Mouse (Mus musculus) hindbrain, embryonic 13.5 days (tissue): ENCODE measurements around the gene Tbx22. TPM values are rescaled to one million over a fixed set of nuclear protein-coding genes. Genes with fewer than 3 reads are reported as not detected.
A peak's percentile ranks its signal among the peaks of the same experiment; 100 is the strongest.

Experiments
- ATAC-seq: fragments of 200-750 bp; cut with Nextera tagmentation; 2 replicates; pipeline ENCODE4 v1.8.0; 2017; ENCODE audit warnings: moderate TSS enrichment; ENCODE audit not compliant: low FRiP score
- H3K27ac ChIP-seq: fragments of 300-500 bp; sonication (generic); 2 replicates; pipeline ENCODE4 v1.5.1; 2015; ENCODE audit warnings: inconsistent platforms, mild to moderate bottlenecking, moderate library complexity
- H3K27me3 ChIP-seq: fragments of 300-500 bp; sonication (generic); 2 replicates; pipeline ENCODE4 v1.6.1; 2015; ENCODE audit warnings: mild to moderate bottlenecking, inconsistent platforms
- H3K36me3 ChIP-seq: fragments of 300-500 bp; sonication (generic); 2 replicates; pipeline ENCODE4 v1.6.1; 2015; ENCODE audit warnings: mild to moderate bottlenecking, inconsistent platforms
- H3K4me1 ChIP-seq: fragments of 300-500 bp; sonication (generic); replicated peaks from 2 replicates; pipeline ENCODE4 v1.6.1; 2015; ENCODE audit warnings: inconsistent platforms
- H3K4me2 ChIP-seq: fragments of 300-500 bp; sonication (generic); 2 replicates; pipeline ENCODE4 v1.6.1; 2015; ENCODE audit warnings: inconsistent platforms, mild to moderate bottlenecking, moderate library complexity
- H3K4me3 ChIP-seq: fragments of 300-500 bp; sonication (generic); 2 replicates; pipeline ENCODE4 v1.5.1; 2015; ENCODE audit warnings: mild to moderate bottlenecking, inconsistent platforms
- H3K9ac ChIP-seq: fragments of 300-500 bp; sonication (generic); 2 replicates; pipeline ENCODE4 v1.6.1; 2015; ENCODE audit warnings: mild to moderate bottlenecking, inconsistent platforms
- H3K9me3 ChIP-seq: fragments of 300-500 bp; sonication (generic); 2 replicates; pipeline ENCODE4 v1.6.1; 2016; ENCODE audit warnings: inconsistent platforms
- WGBS: fragments of 180-500 bp; shearing (Covaris S2); methylation state at CpG from one replicate; pipeline ENCODE4 v1.1.7; 2015; 5-methylcytosine and 5-hydroxymethylcytosine counted together
- polyA plus RNA-seq: library from polyadenylated mRNA; unstranded; fragments of >200 nt; fragmentation: Nextera tagmentation; extraction: Ambion mirVana; gene quantifications from 2 replicates; pipeline ENCODE4 v1.2.1, GENCODE M21; 2015

Gene Tbx22
- 0.04 and 0.08 TPM in 2 replicates for polyA plus RNA-seq

GRCm38 (mm10) chrX:107667664-107668063 is at the start of gene Tbx22:
Tbx22 (plus strand) TSS chrX:107667964.
- no peak within 1 kb of the TSS for H3K4me2 ChIP-seq
- no peak within 1 kb of the TSS for H3K4me3 ChIP-seq
- no peaks in the 10 kb centered on the region for H3K27me3 ChIP-seq
- no peak within 1 kb of the TSS for H3K9ac ChIP-seq
- H3K4me1 ChIP-seq, result no peaks in the 10 kb centered on the region
- no peaks in the 10 kb centered on the region for H3K36me3 ChIP-seq
- no peaks in the 10 kb centered on the region for H3K9me3 ChIP-seq
- ATAC-seq, result no peak
- 57% methylated on average over 2 of the region's 2 CpGs for WGBS
- H3K27ac ChIP-seq, result no peak within 1 kb of the TSS

- H3K36me3 ChIP-seq, result no peaks in the 10 kb centered on the region
- H3K4me1 ChIP-seq, result no peaks in the 10 kb centered on the region
- H3K9me3 ChIP-seq, result no peaks in the 10 kb centered on the region
- no peak overlapping the region for H3K9ac ChIP-seq
- no peak for ATAC-seq
- WGBS, result 29% methylated on average over 1 of the region's 1 CpGs
- no peak overlapping the region for H3K27ac ChIP-seq
- no peaks in the 10 kb centered on the region for H3K27me3 ChIP-seq
- no peak overlapping the region for H3K4me2 ChIP-seq
- H3K4me3 ChIP-seq, result no peak overlapping the region
These were observed 913 bp downstream of the Tbx22 start for GRCm38 (mm10) chrX:107668677-107669076.

DNA sequence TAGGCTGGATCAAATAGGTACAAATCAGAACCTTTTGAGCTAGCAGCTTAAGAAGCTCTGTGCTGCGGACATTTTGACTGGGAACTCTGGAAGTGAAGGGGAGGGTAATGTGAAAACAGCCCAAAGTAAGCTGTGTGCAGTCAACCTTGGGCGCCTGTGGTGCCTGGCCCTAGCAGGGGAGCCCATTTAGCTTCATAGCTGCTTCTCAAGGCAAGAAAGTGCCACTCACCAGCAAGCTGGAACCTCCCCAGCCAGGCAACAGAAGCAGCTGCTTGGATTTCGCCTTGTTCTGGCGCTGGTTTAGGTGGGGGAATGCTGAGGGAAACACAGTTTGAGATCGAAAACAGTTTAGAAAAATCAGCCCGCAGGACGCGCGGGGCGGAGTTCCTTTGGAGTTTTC is 11.4 kb downstream of the Tbx22 start:
- no peak for ATAC-seq
- 16% methylated on average over 10 of the region's 10 CpGs for WGBS

DNA sequence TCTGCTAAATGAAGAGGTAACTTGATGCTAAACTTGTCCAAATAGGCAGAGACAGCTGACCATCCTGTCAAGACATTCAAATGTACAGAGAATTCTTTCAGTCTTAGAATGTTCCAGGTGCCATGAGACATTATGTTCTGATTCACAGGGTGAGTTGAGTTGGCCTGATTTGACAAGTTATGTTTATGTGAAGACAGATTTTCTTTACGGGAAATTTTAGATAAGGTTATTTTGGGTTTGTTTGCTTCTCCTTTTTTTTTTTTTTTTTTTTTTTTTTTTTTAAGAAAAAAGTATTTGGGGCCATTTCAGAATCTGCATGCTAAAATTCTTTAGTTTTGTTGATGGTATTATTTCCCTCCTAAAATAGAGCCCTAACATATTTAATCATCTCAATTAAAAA is 40.8 kb downstream of the Tbx22 start:
- Histone ChIP-seq H3K4me2 (no peak overlapping the region), H3K9ac (no peak overlapping the region), H3K9me3 (no peaks in the 10 kb centered on the region), H3K36me3 (no peaks in the 10 kb centered on the region), H3K4me3 (no peak overlapping the region), H3K27me3 (no peaks in the 10 kb centered on the region), H3K4me1 (no peaks in the 10 kb centered on the region), H3K27ac (no peak overlapping the region)
- no peak for ATAC-seq
- WGBS, result 90% methylated on average over 1 of the region's 1 CpGs

More for the DNA sequence above, 11.4 kb downstream of the Tbx22 start:
- Histone ChIP-seq H3K9ac (no peak overlapping the region), H3K4me3 (peak overlapping the region; percentile 30), H3K4me2 (peak overlapping the region; percentile 48), H3K27ac (no peak overlapping the region), H3K27me3 (peaks cover 50% of the 10 kb centered on the region), H3K9me3 (no peaks in the 10 kb centered on the region), H3K36me3 (no peaks in the 10 kb centered on the region), H3K4me1 (no peaks in the 10 kb centered on the region)

- no peaks in the 10 kb centered on the region for H3K27me3 ChIP-seq
- no peak overlapping the region for H3K4me3 ChIP-seq
- H3K4me1 ChIP-seq, result no peaks in the 10 kb centered on the region
- H3K9me3 ChIP-seq, result no peaks in the 10 kb centered on the region
- 35% methylated on average over 1 of the region's 1 CpGs for WGBS
- no peak overlapping the region for H3K9ac ChIP-seq
- no peak overlapping the region for H3K4me2 ChIP-seq
- no peaks in the 10 kb centered on the region for H3K36me3 ChIP-seq
- H3K27ac ChIP-seq, result no peak overlapping the region
- no peak for ATAC-seq
These were observed 55.8 kb downstream of the Tbx22 start for GRCm38 (mm10) chrX:107723541-107723940.

Other genes starting within 250 kb of the Tbx22 start
- gene Tent5d, start 124.6 kb downstream of the Tbx22 start, polyA plus RNA-seq, result not detected in 2 replicates
- gene 2610002M06Rik, start 148.4 kb downstream of the Tbx22 start, polyA plus RNA-seq, result 15.2 and 15.9 TPM in 2 replicates